Mouse (Mus musculus) adrenal gland (tissue): ENCODE data around the gene Cdpf1.

Experiments used
- intact Hi-C: fragments of 180-260 bp; cut with DNase I; formaldehyde crosslinking; loops from one replicate; pipeline ENCODE4 v1.15.1; 2025

Cdpf1 gene

GRCm38 (mm10) chr15:85768991-85769390 lies 42.5 kb downstream of the Cdpf1 start:
- intact Hi-C loops: no loop called here

GRCm38 (mm10) chr15:85766677-85767076 lies 44.8 kb downstream of the Cdpf1 start:
- intact Hi-C loops: no loop called here

GRCm38 (mm10) chr15:85765022-85765421 lies 46.5 kb downstream of the Cdpf1 start:
- intact Hi-C loops: no loop called here

GRCm38 (mm10) chr15:85762761-85763160 lies 48.7 kb downstream of the Cdpf1 start:
- intact Hi-C loops: no loop called here

- intact Hi-C loops: no loop called here
Observed at GRCm38 (mm10) chr15:85757768-85758167, 53.7 kb downstream of the Cdpf1 start.
